Mouse (Mus musculus) layer of hippocampus, postnatal 25 days (tissue): Measurements from ENCODE around the gene Zbtb40. TPM values are rescaled to one million over a fixed set of nuclear protein-coding genes. Genes with fewer than 3 reads are reported as not detected.

ENCODE experiments used
- DNase-seq, 2 experiments: peaks; one replicate each; pipeline ENCODE4 v3.0.0; 2022; ENCODE audit warnings: mixed read lengths in 2 of 2, low spot score in 1 of 2; ENCODE audit errors: extremely low spot score in 1 of 2
- total RNA-seq, 2 experiments: library from RNA; stranded (reverse); gene quantifications; 2 replicates each; pipeline ENCODE4 v1.2.3; 2021

The Zbtb40 gene
- total RNA-seq = 10 to 100 TPM in 1 of 2 experiments, 1 to 10 TPM in 1; 8.8 to 11.3 TPM

- peak; percentile 79 to 88 for DNase-seq
Measured at GRCm38 (mm10) chr4:137048550-137049032, at the start of gene Zbtb40. Gene Zbtb40, minus strand, starts transcription at chr4:137048801.

- no peak for DNase-seq
Measured at GRCm38 (mm10) chr4:137097984-137098327, 49.4 kb upstream of the Zbtb40 start.

GRCm38 (mm10) chr4:137097246-137097983 lies 48.8 kb upstream of the Zbtb40 start:
- no peak for DNase-seq

- DNase-seq = no peak
Measured at GRCm38 (mm10) chr4:137096353-137096752, 47.8 kb upstream of the Zbtb40 start.

GRCm38 (mm10) chr4:137085083-137085810 lies 36.6 kb upstream of the Zbtb40 start:
- DNase-seq = no peak

GRCm38 (mm10) chr4:137082866-137083265 lies 34.3 kb upstream of the Zbtb40 start:
- DNase-seq = no peak

- DNase-seq = no peak
Measured at GRCm38 (mm10) chr4:137081401-137081800, 32.8 kb upstream of the Zbtb40 start.

- DNase-seq = no peak
Measured at GRCm38 (mm10) chr4:137077216-137077615, 28.6 kb upstream of the Zbtb40 start.

GRCm38 (mm10) chr4:137071204-137071603 lies 22.6 kb upstream of the Zbtb40 start:
- no peak for DNase-seq

GRCm38 (mm10) chr4:137068491-137068890 lies 19.9 kb upstream of the Zbtb40 start:
- DNase-seq = no peak

- no peak for DNase-seq
Measured at GRCm38 (mm10) chr4:137065846-137066245, 17.2 kb upstream of the Zbtb40 start.

GRCm38 (mm10) chr4:137054932-137055331 lies 6.3 kb upstream of the Zbtb40 start:
- no peak for DNase-seq

- no peak for DNase-seq
Measured at GRCm38 (mm10) chr4:137053810-137054209, 5.2 kb upstream of the Zbtb40 start.

GRCm38 (mm10) chr4:137047840-137048549 lies 606 bp downstream of the Zbtb40 start:
- DNase-seq = peak in 1 of 2 experiments; percentile 24

GRCm38 (mm10) chr4:137046110-137046509 lies 2.5 kb downstream of the Zbtb40 start:
- DNase-seq = no peak

- peak in 1 of 2 experiments; percentile 11 for DNase-seq
Measured at GRCm38 (mm10) chr4:137044516-137044915, 4.1 kb downstream of the Zbtb40 start.

- peak in 1 of 2 experiments; percentile 43 for DNase-seq
Measured at GRCm38 (mm10) chr4:137043799-137044198, 4.8 kb downstream of the Zbtb40 start.

GRCm38 (mm10) chr4:137042039-137042438 lies 6.6 kb downstream of the Zbtb40 start:
- DNase-seq = no peak

GRCm38 (mm10) chr4:137041161-137041621 lies 7.4 kb downstream of the Zbtb40 start:
- no peak for DNase-seq

GRCm38 (mm10) chr4:137039441-137039840 lies 9.2 kb downstream of the Zbtb40 start:
- no peak for DNase-seq

- no peak for DNase-seq
Measured at GRCm38 (mm10) chr4:137038501-137038900, 10.1 kb downstream of the Zbtb40 start.
